Mouse (Mus musculus) cortical plate, adult 2 months (tissue): ENCODE measurements around the gene Gm5105.

ENCODE experiments used
- CTCF ChIP-seq: fragments of 200-500 bp; IDR thresholded peaks from 2 replicates; pipeline ENCODE4 v1.5.1; 2011; ENCODE audit warnings: mild to moderate bottlenecking, control low read depth, low read length; ENCODE audit not compliant: insufficient read depth; ENCODE audit errors: extremely low read depth
- POLR2A ChIP-seq: fragments of 200-500 bp; IDR thresholded peaks from 2 replicates; pipeline ENCODE4 v1.6.1; 2011; ENCODE audit warnings: mild to moderate bottlenecking, low read length, control low read depth; ENCODE audit not compliant: insufficient read depth; ENCODE audit errors: extremely low read depth

DNA sequence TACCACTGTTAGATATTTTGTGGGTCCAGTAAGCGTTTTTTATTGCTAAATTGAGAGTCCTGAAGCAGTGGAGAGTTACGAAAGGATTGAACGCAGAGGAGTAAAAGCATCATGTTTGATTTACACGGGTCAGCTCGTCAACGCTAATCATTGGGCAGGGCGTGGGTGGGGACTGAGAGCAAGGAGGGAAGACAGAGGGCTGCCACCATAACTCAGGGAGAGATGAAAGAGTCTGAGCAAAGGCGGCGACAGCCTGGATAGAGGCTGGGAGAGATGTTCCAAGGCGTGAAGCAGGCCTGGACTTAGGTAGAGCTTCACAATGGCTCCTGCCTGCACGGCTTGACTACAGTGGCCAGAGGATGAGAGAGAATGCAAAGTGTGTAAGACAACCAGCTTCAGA lies 16.4 kb downstream of the Gm5105 start:
- TF ChIP-seq CTCF (no peak), POLR2A (no peak)
